Mouse (Mus musculus): Measurements from ENCODE around the gene Ddx3x.
"Not testable (repeated sequence)": the region's sequence is repeated elsewhere in the genome, so short reads cannot be mapped to it uniquely, and the experiment has no call there.

Ddx3x gene

GRCm38 (mm10) chrX:13281329-13282088 is 739 bp downstream of the Ddx3x start:
- peak; percentile 63 to 75 for DNase-seq (ENCODE audit: low spot score in 2 of 2)

GRCm38 (mm10) chrX:13282089-13282850 is 1.5 kb downstream of the Ddx3x start:
- DNase-seq (ENCODE audit: low spot score in 2 of 2), result no peak

GRCm38 (mm10) chrX:13285772-13286171 is 5.0 kb downstream of the Ddx3x start:
- DNase-seq (ENCODE audit: low spot score in 2 of 2), result no peak

- DNase-seq (ENCODE audit: low spot score in 2 of 2), result no peak
These were observed 13.9 kb downstream of the Ddx3x start for GRCm38 (mm10) chrX:13294505-13295228.

GRCm38 (mm10) chrX:13295229-13295571 is 14.4 kb downstream of the Ddx3x start:
- no peak for DNase-seq (ENCODE audit: low spot score in 2 of 2)

- not testable (repeated sequence) for DNase-seq (ENCODE audit: low spot score in 2 of 2)
These were observed 15.5 kb downstream of the Ddx3x start for GRCm38 (mm10) chrX:13296241-13296640.

- no peak for DNase-seq (ENCODE audit: low spot score in 2 of 2)
These were observed 25.4 kb downstream of the Ddx3x start for GRCm38 (mm10) chrX:13306190-13306589.

- no peak for DNase-seq (ENCODE audit: low spot score in 2 of 2)
These were observed 30.6 kb downstream of the Ddx3x start for GRCm38 (mm10) chrX:13311396-13311795.

- DNase-seq (ENCODE audit: low spot score in 2 of 2), result no peak
These were observed 48.8 kb downstream of the Ddx3x start for GRCm38 (mm10) chrX:13329611-13330010.
